Mouse (Mus musculus): Measurements from ENCODE around the gene Rhox4a2.
"Not testable (repeated sequence)": the region's sequence is repeated elsewhere in the genome, so short reads cannot be mapped to it uniquely, and the experiment has no call there.

Rhox4a2 gene

GRCm38 (mm10) chrX:37390548-37390947 lies at the start of gene Rhox4a2:
TSS of gene Rhox4a2 (plus strand) at chrX:37390848.
- in situ Hi-C loops (cut with MboI): not testable (repeated sequence)

- in situ Hi-C loops (cut with MboI): not testable (repeated sequence)
Observed at GRCm38 (mm10) chrX:37379728-37380127, 10.9 kb upstream of the Rhox4a2 start, which contains the start of gene Rhox3a2. TSS of gene Rhox3a2 (plus strand) at chrX:37380028.

GRCm38 (mm10) chrX:37411767-37412166 lies 21.1 kb downstream of the Rhox4a2 start, which contains the start of gene Rhox2b:
TSS of gene Rhox2b (plus strand) at chrX:37412067.
- in situ Hi-C loops (cut with MboI): not testable (repeated sequence)

- in situ Hi-C loops (cut with MboI): not testable (repeated sequence)
Observed at GRCm38 (mm10) chrX:37432194-37432593, 41.5 kb downstream of the Rhox4a2 start, which contains the start of gene Rhox4b. TSS of gene Rhox4b (plus strand) at chrX:37432494.

All from mature B cell (primary cell).